Mouse (Mus musculus): Measurements from ENCODE around the gene Cep57.
A peak's percentile ranks its signal among the peaks of the same experiment; 100 is the strongest.

The Cep57 gene

GRCm38 (mm10) chr9:13826832-13827405, at the start of gene Cep57:
Cep57 (minus strand) TSS chr9:13827107.
- DNase-seq (ENCODE audit: low spot score) = peak; percentile 96

GRCm38 (mm10) chr9:13875340-13875739, 48.4 kb upstream of the Cep57 start:
- DNase-seq (ENCODE audit: low spot score) = no peak

GRCm38 (mm10) chr9:13874359-13874758, 47.5 kb upstream of the Cep57 start:
- no peak for DNase-seq (ENCODE audit: low spot score)

GRCm38 (mm10) chr9:13871631-13872030, 44.7 kb upstream of the Cep57 start:
- no peak for DNase-seq (ENCODE audit: low spot score)

GRCm38 (mm10) chr9:13867646-13868045, 40.7 kb upstream of the Cep57 start:
- DNase-seq (ENCODE audit: low spot score) = no peak

- no peak for DNase-seq (ENCODE audit: low spot score)
These were observed 29.9 kb upstream of the Cep57 start for GRCm38 (mm10) chr9:13856777-13857176.

GRCm38 (mm10) chr9:13856247-13856646, 29.3 kb upstream of the Cep57 start:
- DNase-seq (ENCODE audit: low spot score) = no peak

- no peak for DNase-seq (ENCODE audit: low spot score)
These were observed 27.0 kb upstream of the Cep57 start for GRCm38 (mm10) chr9:13853876-13854275.

GRCm38 (mm10) chr9:13848481-13849480, 21.9 kb upstream of the Cep57 start:
- DNase-seq (ENCODE audit: low spot score) = peak; percentile 46

GRCm38 (mm10) chr9:13847591-13847990, 20.7 kb upstream of the Cep57 start:
- DNase-seq (ENCODE audit: low spot score) = no peak

GRCm38 (mm10) chr9:13836726-13837125, 9.8 kb upstream of the Cep57 start:
- no peak for DNase-seq (ENCODE audit: low spot score)

GRCm38 (mm10) chr9:13835256-13835655, 8.3 kb upstream of the Cep57 start:
- DNase-seq (ENCODE audit: low spot score) = no peak

GRCm38 (mm10) chr9:13828087-13828441, 1.2 kb upstream of the Cep57 start:
- DNase-seq (ENCODE audit: low spot score) = peak; percentile 76

GRCm38 (mm10) chr9:13827406-13828086, 639 bp upstream of the Cep57 start, which contains the start of gene Fam76b:
Fam76b (plus strand) TSS chr9:13827716.
- peak; percentile 99 for DNase-seq (ENCODE audit: low spot score)

- peak; percentile 53 for DNase-seq (ENCODE audit: low spot score)
These were observed 509 bp downstream of the Cep57 start for GRCm38 (mm10) chr9:13826391-13826805.

- DNase-seq (ENCODE audit: low spot score) = no peak
These were observed 1.0 kb downstream of the Cep57 start for GRCm38 (mm10) chr9:13825896-13826295.

- DNase-seq (ENCODE audit: low spot score) = no peak
These were observed 6.1 kb downstream of the Cep57 start for GRCm38 (mm10) chr9:13820774-13821173.

GRCm38 (mm10) chr9:13818369-13818768, 8.5 kb downstream of the Cep57 start:
- DNase-seq (ENCODE audit: low spot score) = no peak

GRCm38 (mm10) chr9:13809937-13810336, 17.0 kb downstream of the Cep57 start:
- no peak for DNase-seq (ENCODE audit: low spot score)

GRCm38 (mm10) chr9:13807657-13808056, 19.2 kb downstream of the Cep57 start:
- no peak for DNase-seq (ENCODE audit: low spot score)

- DNase-seq (ENCODE audit: low spot score) = no peak
These were observed 20.1 kb downstream of the Cep57 start for GRCm38 (mm10) chr9:13806854-13807253.

- no peak for DNase-seq (ENCODE audit: low spot score)
These were observed 22.4 kb downstream of the Cep57 start for GRCm38 (mm10) chr9:13804480-13804879.

- no peak for DNase-seq (ENCODE audit: low spot score)
These were observed 32.2 kb downstream of the Cep57 start for GRCm38 (mm10) chr9:13794756-13795155.
